Mouse (Mus musculus) ES-E14 (cell line): ENCODE measurements around the gene Phlpp1. TPM values are rescaled to one million over a fixed set of nuclear protein-coding genes. Genes with fewer than 3 reads are reported as not detected.

Source experiments
- DNase-seq: peaks from one replicate; pipeline ENCODE4 v3.0.0-alpha.2; 2013; ENCODE audit warnings: low read depth, low spot score
- H3K27ac ChIP-seq: 2 replicates; pipeline ENCODE4 v1.5.1; 2012; ENCODE audit warnings: low read depth, mild to moderate bottlenecking, low read length, moderate library complexity, mixed read lengths; ENCODE audit not compliant: poor library complexity, insufficient read depth, severe bottlenecking
- H3K36me3 ChIP-seq: 2 replicates; pipeline ENCODE4 v1.6.1; 2012; ENCODE audit warnings: mild to moderate bottlenecking, low read length, moderate library complexity, mixed read lengths; ENCODE audit not compliant: control insufficient read depth, poor library complexity, insufficient read depth, severe bottlenecking
- H3K4me1 ChIP-seq, 2 experiments: fragments of 150-350 bp in 1 of 2; sonication (generic) in 1 of 2; 2 replicates each; pipeline ENCODE4 v1.6.1; 2012; ENCODE audit warnings: low read length in 2 of 2, mild to moderate bottlenecking in 1 of 2, mixed read lengths in 1 of 2; ENCODE audit not compliant: control insufficient read depth in 2 of 2, insufficient read depth in 2 of 2, poor library complexity in 1 of 2
- H3K4me3 ChIP-seq, 2 experiments: fragments of 150-350 bp in 1 of 2; sonication (generic) in 1 of 2; 2 replicates each; pipeline ENCODE4 v1.5.1; 2012; ENCODE audit warnings: low read length in 2 of 2, low read depth in 1 of 2, mild to moderate bottlenecking in 1 of 2, mixed read lengths in 1 of 2; ENCODE audit not compliant: insufficient read depth in 1 of 2, poor library complexity in 1 of 2, severe bottlenecking in 1 of 2
- H3K9ac ChIP-seq: 2 replicates; pipeline ENCODE4 v1.6.1; 2012; ENCODE audit warnings: low read depth, mild to moderate bottlenecking, low read length, mixed read lengths; ENCODE audit not compliant: poor library complexity, insufficient read depth, severe bottlenecking
- H3K9me3 ChIP-seq: fragments of 150-350 bp; sonication (generic); 2 replicates; pipeline ENCODE4 v1.6.1; 2012; ENCODE audit warnings: low read depth, mild to moderate bottlenecking, low read length; ENCODE audit not compliant: control insufficient read depth, insufficient read depth
- CHD2 ChIP-seq: IDR thresholded peaks from 2 replicates; pipeline ENCODE4 v1.6.1; 2014; ENCODE audit warnings: mild to moderate bottlenecking, low read depth, low read length, inconsistent platforms
- HCFC1 ChIP-seq: IDR thresholded peaks from 2 replicates; pipeline ENCODE4 v1.6.1; 2012; ENCODE audit warnings: low read length, inconsistent platforms, borderline replicate concordance; ENCODE audit not compliant: insufficient read depth
- MAFK ChIP-seq: IDR thresholded peaks from 2 replicates; pipeline ENCODE4 v1.6.1; 2014; ENCODE audit warnings: mild to moderate bottlenecking, low read depth, low read length, inconsistent platforms; ENCODE audit not compliant: insufficient read depth
- ZC3H11A ChIP-seq: IDR thresholded peaks from 2 replicates; pipeline ENCODE4 v1.6.1; 2012; ENCODE audit warnings: low read depth, mild to moderate bottlenecking, inconsistent platforms, low read length, borderline replicate concordance
- ZNF384 ChIP-seq: IDR thresholded peaks from 2 replicates; pipeline ENCODE4 v1.6.1; 2012; ENCODE audit warnings: low read depth, low read length, inconsistent platforms
- in situ Hi-C, 2 experiments: fragments of 600-800 bp; cut with MboI; formaldehyde crosslinking; loops; one replicate each; pipeline ENCODE4 v1.15.1; 2025; ENCODE audit warnings: low sequenced_read_pairs in 2 of 2, inconsistent platforms in 1 of 2; ENCODE audit not compliant: unreplicated experiment in 2 of 2
- total RNA-seq: library from RNA; depleted of rRNA; stranded (reverse); fragments of 300-350 nt; gene quantifications from 2 replicates; pipeline ENCODE4 v1.2.3, GENCODE M21; 2012

Gene Phlpp1
- total RNA-seq, 1 experiment: 4.5 TPM

DNA sequence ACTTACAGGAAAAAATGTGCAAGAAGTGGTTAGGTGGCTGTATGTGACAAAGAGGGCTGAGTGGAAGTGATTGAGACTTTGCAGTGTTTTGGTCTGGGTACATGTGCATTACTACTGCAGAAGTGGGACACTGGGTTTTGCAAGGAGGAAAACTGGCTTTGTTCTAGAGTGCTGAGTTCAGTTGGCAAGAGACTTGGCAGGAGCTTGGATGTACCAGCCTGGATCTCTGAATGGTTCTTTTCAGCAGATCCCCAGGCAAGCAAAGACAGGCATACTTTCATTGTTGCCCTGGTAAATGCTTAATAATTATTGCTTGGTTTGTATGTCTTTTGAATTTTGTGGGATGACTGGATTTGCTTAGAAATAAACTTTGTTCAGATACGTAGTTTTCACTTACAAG, 69.5 kb downstream of the Phlpp1 start:
- no peaks in the 10 kb centered on the region for H3K4me1 ChIP-seq
- H3K9ac ChIP-seq: no peak overlapping the region
- no peak for DNase-seq
- H3K9me3 ChIP-seq: no peaks in the 10 kb centered on the region
- no peaks in the 10 kb centered on the region for H3K36me3 ChIP-seq
- no peak overlapping the region for H3K4me3 ChIP-seq
- TF ChIP-seq HCFC1: no peak
- TF ChIP-seq MAFK: no peak
- TF ChIP-seq ZC3H11A: no peak
- in situ Hi-C loops: no loop called here
- no peak overlapping the region for H3K27ac ChIP-seq

DNA sequence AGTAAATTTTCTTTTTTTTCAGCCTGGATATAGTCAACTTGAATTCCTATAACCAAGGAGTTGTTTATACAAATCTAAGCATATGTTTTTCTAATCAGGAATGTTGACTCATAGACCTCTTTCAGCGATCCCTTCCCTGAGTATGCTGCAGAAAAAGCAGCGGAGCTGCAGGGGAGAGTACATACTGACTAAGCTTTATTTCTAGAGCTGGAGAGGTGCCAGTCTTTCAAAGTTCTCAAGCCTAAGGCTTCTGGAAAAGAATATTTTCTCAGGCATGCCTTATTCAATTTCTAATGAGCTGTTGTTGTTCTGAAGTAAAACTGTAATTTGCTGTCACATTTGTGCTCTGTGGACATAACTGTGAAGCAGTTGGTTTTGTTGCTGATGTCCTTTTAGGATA, 70.6 kb downstream of the Phlpp1 start:
- no peaks in the 10 kb centered on the region for H3K9me3 ChIP-seq
- H3K4me3 ChIP-seq: no peak overlapping the region
- no peak overlapping the region for H3K9ac ChIP-seq
- in situ Hi-C loops: no loop called here
- no peaks in the 10 kb centered on the region for H3K4me1 ChIP-seq
- DNase-seq: no peak
- no peak for TF ChIP-seq HCFC1
- no peak for TF ChIP-seq CHD2
- no peak for TF ChIP-seq ZC3H11A
- TF ChIP-seq ZNF384: no peak
- no peak for TF ChIP-seq MAFK
- H3K27ac ChIP-seq: no peak overlapping the region
- no peaks in the 10 kb centered on the region for H3K36me3 ChIP-seq

DNA sequence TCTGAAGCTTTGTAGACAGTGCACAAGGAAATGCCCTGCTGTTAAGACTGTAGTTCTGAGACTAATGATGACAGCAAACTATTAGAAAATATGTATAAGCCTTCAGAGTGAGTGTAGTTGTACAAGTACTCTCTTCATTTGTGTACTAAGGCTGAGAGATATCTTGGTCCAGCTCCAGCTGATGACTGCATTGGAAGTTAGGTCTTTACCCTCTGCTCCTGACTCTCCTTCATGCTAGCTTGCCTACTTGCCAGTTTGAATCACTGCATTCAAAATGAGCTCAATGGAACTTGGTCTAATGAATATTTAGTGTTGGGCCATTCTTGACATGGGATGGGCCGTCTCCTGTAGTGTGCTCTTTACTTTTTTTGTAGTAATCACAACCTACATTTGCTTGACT, 71.8 kb downstream of the Phlpp1 start:
- H3K9ac ChIP-seq: no peak overlapping the region
- TF ChIP-seq HCFC1: no peak
- TF ChIP-seq ZC3H11A: no peak
- TF ChIP-seq MAFK: no peak
- TF ChIP-seq CHD2: no peak
- TF ChIP-seq ZNF384: no peak
- H3K9me3 ChIP-seq: no peaks in the 10 kb centered on the region
- H3K4me1 ChIP-seq: no peaks in the 10 kb centered on the region
- DNase-seq: no peak
- H3K27ac ChIP-seq: no peak overlapping the region
- in situ Hi-C loops: no loop called here
- H3K36me3 ChIP-seq: no peaks in the 10 kb centered on the region
- no peak overlapping the region for H3K4me3 ChIP-seq

DNA sequence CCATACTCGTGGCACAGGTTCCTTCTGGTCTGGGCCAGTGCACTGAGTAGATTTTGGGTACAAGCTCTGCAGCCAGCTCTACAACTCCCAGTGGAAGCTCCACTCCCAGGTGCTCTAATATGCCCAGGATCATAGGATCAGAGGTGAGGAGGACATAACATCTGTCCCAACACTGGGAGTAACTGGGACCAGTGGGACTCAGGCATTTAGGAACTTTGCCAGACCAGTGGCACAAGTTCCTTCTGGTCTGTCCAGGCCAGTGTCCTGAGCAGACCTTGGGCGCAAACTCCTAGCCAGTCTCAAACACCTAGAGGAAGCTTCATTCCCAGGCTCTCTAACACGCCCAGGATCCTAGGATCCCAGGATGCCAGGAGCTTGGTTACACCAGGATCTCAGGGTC, 72.7 kb downstream of the Phlpp1 start:
- Histone ChIP-seq H3K9ac (no peak overlapping the region), H3K4me3 (no peak overlapping the region), H3K9me3 (no peaks in the 10 kb centered on the region), H3K27ac (no peak overlapping the region), H3K36me3 (no peaks in the 10 kb centered on the region), H3K4me1 (no peaks in the 10 kb centered on the region)
- in situ Hi-C loops: no loop called here
- no peak for DNase-seq
- TF ChIP-seq ZNF384 (no peak), ZC3H11A (no peak), HCFC1 (no peak), CHD2 (no peak), MAFK (no peak)

DNA sequence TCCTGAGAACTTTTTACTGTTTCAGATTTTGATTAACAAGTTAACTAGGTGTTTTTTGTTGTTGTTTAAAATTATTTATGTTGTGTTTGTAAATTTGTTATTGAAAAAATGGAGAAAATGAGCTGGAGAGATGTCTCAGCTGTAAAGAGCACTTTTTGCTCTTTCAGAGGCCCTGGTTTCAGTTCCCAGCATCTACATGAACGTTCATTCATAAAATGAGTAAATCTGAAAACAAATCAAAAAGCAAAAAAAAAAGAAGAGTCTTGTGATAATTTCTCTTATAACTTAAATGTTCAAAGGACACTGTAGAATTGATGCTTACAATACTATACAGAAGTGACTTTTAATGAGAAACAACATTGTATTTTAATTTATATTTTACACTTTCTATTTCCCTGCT, 82.5 kb downstream of the Phlpp1 start:
- in situ Hi-C loops: no loop called here
- no peak for TF ChIP-seq CHD2
- no peak for TF ChIP-seq HCFC1
- no peak for TF ChIP-seq ZNF384
- no peak for TF ChIP-seq ZC3H11A
- no peak for TF ChIP-seq MAFK
- Histone ChIP-seq H3K27ac (no peak overlapping the region), H3K9ac (no peak overlapping the region), H3K4me1 (no peaks in the 10 kb centered on the region), H3K4me3 (no peak overlapping the region), H3K9me3 (no peaks in the 10 kb centered on the region), H3K36me3 (no peaks in the 10 kb centered on the region)
- DNase-seq: no peak
